Mouse (Mus musculus): ENCODE measurements around the gene Ggps1. TPM values are rescaled to one million over a fixed set of nuclear protein-coding genes. Genes with fewer than 3 reads are reported as not detected.

Gene Ggps1
- polyA plus RNA-seq, 1 experiment from 2014 or later: 12.2 TPM

DNA sequence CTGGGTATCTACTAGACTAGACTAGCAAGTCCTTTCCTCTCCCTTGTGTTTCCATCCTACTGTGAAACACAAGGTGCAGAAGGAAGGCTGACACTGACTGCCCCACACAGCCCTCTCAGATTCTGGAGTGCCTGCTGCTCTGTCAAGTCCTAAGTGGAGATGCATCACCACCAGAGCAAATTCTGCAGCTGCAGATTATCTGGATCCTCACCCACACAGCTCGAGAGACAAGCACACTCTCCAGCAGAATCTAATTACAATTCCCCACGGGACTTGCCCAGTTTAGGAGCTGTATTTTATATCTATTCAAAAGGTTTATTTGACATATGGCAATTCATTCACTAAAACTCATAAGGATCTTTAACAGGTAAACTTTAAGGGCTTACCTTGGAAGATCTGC, 57.2 kb downstream of the Ggps1 start:
- H3K4me1 ChIP-seq (ENCODE audit: control insufficient read depth, low read depth, low read length): no peaks in the 10 kb centered on the region; the same call in 1 of the 2 replicates
- WGBS (ENCODE audit: insufficient replicate concordance): 60% methylated on average over 2 of the region's 2 CpGs
- no peak overlapping the region for H3K9ac ChIP-seq (ENCODE audit: low read depth, low read length)
- H3K4me2 ChIP-seq (ENCODE audit: low read depth, low read length): no peak overlapping the region
- no peak for ATAC-seq (ENCODE audit: low read depth)
- H3K27me3 ChIP-seq (ENCODE audit: control insufficient read depth, insufficient read depth, low read depth, low read length): no peaks in the 10 kb centered on the region
- no peak overlapping the region for H3K27ac ChIP-seq (ENCODE audit: low read length)
- H3K9me3 ChIP-seq (replicated peaks; ENCODE audit: control insufficient read depth, low read length): no peaks in the 10 kb centered on the region
- H3K4me3 ChIP-seq (ENCODE audit: low read depth, low read length): no peak overlapping the region
- peaks cover 25% of the 10 kb centered on the region for H3K36me3 ChIP-seq (ENCODE audit: control insufficient read depth, insufficient read depth)

DNA sequence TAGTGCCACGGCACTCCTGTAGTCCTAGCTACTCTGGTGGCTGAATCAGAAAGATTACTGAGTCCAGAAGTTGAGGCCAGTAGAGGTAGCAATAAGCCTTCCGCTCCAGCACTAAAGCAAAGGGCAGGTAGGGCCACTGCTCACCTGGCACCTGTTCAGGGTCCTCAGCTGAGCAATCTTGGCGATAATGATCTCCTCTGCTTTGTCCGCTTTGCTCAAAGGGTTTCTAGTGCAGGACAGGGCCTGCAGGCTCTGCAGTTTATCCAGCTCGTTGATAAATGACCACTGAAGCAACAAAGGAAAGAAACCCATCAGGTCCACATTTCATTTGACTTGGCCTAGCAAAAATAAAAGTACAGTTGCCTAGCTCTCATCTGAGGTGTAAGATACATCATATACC, 58.3 kb downstream of the Ggps1 start:
- WGBS (ENCODE audit: insufficient replicate concordance): 78% methylated on average over 5 of the region's 5 CpGs
- Histone ChIP-seq H3K4me2 (ENCODE audit: low read depth, low read length) (no peak overlapping the region), H3K4me1 (ENCODE audit: control insufficient read depth, low read depth, low read length) (no peaks in the 10 kb centered on the region), H3K27me3 (ENCODE audit: control insufficient read depth, insufficient read depth, low read depth, low read length) (no peaks in the 10 kb centered on the region), H3K9me3 (replicated peaks; ENCODE audit: control insufficient read depth, low read length) (no peaks in the 10 kb centered on the region), H3K36me3 (ENCODE audit: control insufficient read depth, insufficient read depth) (peaks cover 28% of the 10 kb centered on the region), H3K9ac (ENCODE audit: low read depth, low read length) (no peak overlapping the region), H3K4me3 (ENCODE audit: low read depth, low read length) (no peak overlapping the region), H3K27ac (ENCODE audit: low read length) (no peak overlapping the region)
- no peak for ATAC-seq (ENCODE audit: low read depth)

DNA sequence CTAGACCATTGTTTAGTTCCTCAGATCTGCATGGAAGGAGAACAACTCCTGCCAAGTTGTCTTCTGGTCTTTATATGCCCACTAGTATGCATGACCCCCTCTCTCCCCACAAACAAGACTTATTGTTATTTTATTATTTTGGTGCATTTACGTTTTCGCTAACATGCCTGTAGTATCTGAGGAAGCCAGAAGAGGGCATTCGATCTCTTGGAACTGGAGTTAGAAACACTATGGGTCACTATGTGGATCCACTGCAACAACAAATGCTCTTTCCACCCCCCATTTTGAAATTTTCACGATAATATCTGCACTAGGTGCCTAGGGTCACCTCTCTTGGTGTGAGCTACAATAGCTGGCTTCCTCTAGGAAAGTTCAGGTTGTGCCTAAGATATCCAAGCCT, 59.2 kb downstream of the Ggps1 start:
- peaks cover 33% of the 10 kb centered on the region for H3K36me3 ChIP-seq (ENCODE audit: control insufficient read depth, insufficient read depth)
- WGBS (ENCODE audit: insufficient replicate concordance): 65% methylated on average over 4 of the region's 4 CpGs
- H3K9me3 ChIP-seq (replicated peaks; ENCODE audit: control insufficient read depth, low read length): no peaks in the 10 kb centered on the region
- no peak for ATAC-seq (ENCODE audit: low read depth)
- H3K4me1 ChIP-seq (ENCODE audit: control insufficient read depth, low read depth, low read length): no peaks in the 10 kb centered on the region
- no peak overlapping the region for H3K9ac ChIP-seq (ENCODE audit: low read depth, low read length)
- H3K4me2 ChIP-seq (ENCODE audit: low read depth, low read length): no peak overlapping the region
- no peak overlapping the region for H3K4me3 ChIP-seq (ENCODE audit: low read depth, low read length)
- H3K27me3 ChIP-seq (ENCODE audit: control insufficient read depth, insufficient read depth, low read depth, low read length): no peaks in the 10 kb centered on the region
- no peak overlapping the region for H3K27ac ChIP-seq (ENCODE audit: low read length)

DNA sequence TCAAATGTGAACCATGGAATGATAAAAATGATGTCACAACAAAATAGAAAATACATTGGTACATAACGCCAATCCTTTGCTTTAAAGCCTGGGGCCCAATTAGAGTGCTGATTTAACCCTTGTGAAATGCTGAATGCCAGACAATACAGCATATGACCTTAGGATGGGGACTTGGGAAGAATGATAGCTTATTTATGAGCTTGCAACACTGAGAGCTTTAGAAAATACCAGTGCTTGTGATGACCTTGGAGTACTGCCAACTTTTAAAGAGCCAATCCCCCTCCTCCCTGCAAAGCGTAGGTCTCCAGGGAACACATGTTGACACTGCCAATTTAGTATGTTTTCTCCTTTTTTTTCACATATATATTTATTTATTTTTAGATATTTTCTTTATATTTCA, 60.6 kb downstream of the Ggps1 start:
- no peak; the same call in 1 of the 2 replicates for ATAC-seq (ENCODE audit: low read depth)
- 66% methylated on average over 2 of the region's 2 CpGs for WGBS (ENCODE audit: insufficient replicate concordance)
- Histone ChIP-seq H3K4me1 (ENCODE audit: control insufficient read depth, low read depth, low read length) (no peaks in the 10 kb centered on the region), H3K4me2 (ENCODE audit: low read depth, low read length) (no peak overlapping the region), H3K36me3 (ENCODE audit: control insufficient read depth, insufficient read depth) (peaks cover 44% of the 10 kb centered on the region), H3K9me3 (replicated peaks; ENCODE audit: control insufficient read depth, low read length) (no peaks in the 10 kb centered on the region), H3K9ac (ENCODE audit: low read depth, low read length) (no peak overlapping the region), H3K27me3 (ENCODE audit: control insufficient read depth, insufficient read depth, low read depth, low read length) (no peaks in the 10 kb centered on the region), H3K4me3 (ENCODE audit: low read depth, low read length) (no peak overlapping the region), H3K27ac (ENCODE audit: low read length) (no peak overlapping the region)

Other genes starting within 250 kb of the Ggps1 start
- gene B3galnt2, start 109.0 kb downstream of the Ggps1 start, polyA plus RNA-seq (2015; fragmentation: Nextera tagmentation; extraction: Ambion mirVana): 23.2 and 25.7 TPM in 2 replicates
- 25.6 and 26.8 TPM in 2 replicates for gene Tbce, start 23.9 kb downstream of the Ggps1 start, polyA plus RNA-seq (2015; fragmentation: Nextera tagmentation; extraction: Ambion mirVana)
- 18.0 and 19.7 TPM in 2 replicates for gene Arid4b, start 256 bp downstream of the Ggps1 start, polyA plus RNA-seq (2015; fragmentation: Nextera tagmentation; extraction: Ambion mirVana)

Measured in liver, embryonic 16.5 days (tissue).